Mouse (Mus musculus) embryonic facial prominence, embryonic 11.5 days (tissue): ENCODE results near the gene E2f4. TPM values are rescaled to one million over a fixed set of nuclear protein-coding genes. Genes with fewer than 3 reads are reported as not detected.

Experiments used
- ATAC-seq: fragments of 200-750 bp; cut with Nextera tagmentation; replicated peaks from 2 replicates; pipeline ENCODE4 v1.8.0; 2017; ENCODE audit warnings: low read depth; ENCODE audit not compliant: insufficient number of reproducible peaks, low FRiP score, low TSS enrichment
- DNase-seq: peaks from one replicate; pipeline ENCODE4 v3.0.0-alpha.2; 2015; ENCODE audit warnings: low spot score
- H3K27ac ChIP-seq: fragments of 300-500 bp; sonication (generic); replicated peaks from 2 replicates; pipeline ENCODE4 v1.5.1; 2014; ENCODE audit warnings: mild to moderate bottlenecking, low read depth, low read length, control low read depth
- H3K27me3 ChIP-seq: fragments of 300-500 bp; sonication (generic); 2 replicates; pipeline ENCODE4 v1.6.1; 2014; ENCODE audit warnings: mild to moderate bottlenecking, low read length, moderate library complexity, mixed read lengths; ENCODE audit not compliant: control insufficient read depth, insufficient read depth
- H3K36me3 ChIP-seq: fragments of 300-500 bp; sonication (generic); replicated peaks from 2 replicates; pipeline ENCODE4 v1.6.1; 2014; ENCODE audit warnings: low read depth, mild to moderate bottlenecking, low read length, moderate library complexity, mixed read lengths; ENCODE audit not compliant: control insufficient read depth, insufficient read depth
- H3K4me1 ChIP-seq: fragments of 300-500 bp; sonication (generic); 2 replicates; pipeline ENCODE4 v1.6.1; 2014; ENCODE audit warnings: low read length, mixed read lengths; ENCODE audit not compliant: control insufficient read depth, insufficient read depth
- H3K4me2 ChIP-seq: fragments of 300-500 bp; sonication (generic); 2 replicates; pipeline ENCODE4 v1.6.1; 2014; ENCODE audit warnings: low read depth, mild to moderate bottlenecking, control low read depth, low read length, moderate library complexity
- H3K4me3 ChIP-seq: fragments of 300-500 bp; sonication (generic); 2 replicates; pipeline ENCODE4 v1.5.1; 2014; ENCODE audit warnings: low read depth, low read length, control low read depth
- H3K9ac ChIP-seq: fragments of 300-500 bp; sonication (generic); replicated peaks from 2 replicates; pipeline ENCODE4 v1.6.1; 2014; ENCODE audit warnings: mild to moderate bottlenecking, control low read depth, low read length
- H3K9me3 ChIP-seq: fragments of 300-500 bp; sonication (generic); replicated peaks from 2 replicates; pipeline ENCODE4 v1.6.1; 2016; ENCODE audit warnings: mild to moderate bottlenecking, low read length, inconsistent platforms, mixed read lengths; ENCODE audit not compliant: control insufficient read depth
- WGBS: fragments of 180-500 bp; shearing (Covaris S2); extraction: QIAGEN DNeasy Blood & Tissue Kit; methylation state at CpG from one replicate; pipeline ENCODE4 v1.1.7; 2014; 5-methylcytosine and 5-hydroxymethylcytosine counted together
- microRNA counts: library from miRNA; unstranded; fragments of <30 nt; microRNA quantifications from one replicate; lab custom pipeline; 2016
- microRNA-seq: library from miRNA; unstranded; fragments of <30 nt; microRNA quantifications from one replicate; pipeline ENCODE4, GENCODE M21; 2016; ENCODE audit warnings: borderline number of aligned reads
- polyA plus RNA-seq: library from polyadenylated mRNA; unstranded; fragments of >200 nt; fragmentation: Nextera tagmentation; extraction: Ambion mirVana; gene quantifications from 2 replicates; pipeline ENCODE4 v1.2.1, GENCODE M21; 2014

Gene E2f4
- polyA plus RNA-seq, 1 experiment from 2014 or later, result 103 TPM

- H3K27ac ChIP-seq, result no peak overlapping the region
- no peak overlapping the region for H3K4me3 ChIP-seq
- no peak overlapping the region for H3K4me2 ChIP-seq
- H3K9ac ChIP-seq, result no peak overlapping the region
- H3K4me1 ChIP-seq, result peaks cover 3% of the 10 kb centered on the region; the same call in 1 of the 2 replicates
- no peaks in the 10 kb centered on the region for H3K36me3 ChIP-seq
- H3K27me3 ChIP-seq, result no peaks in the 10 kb centered on the region
- ATAC-seq (no peak), DNase-seq (no peak)
- H3K9me3 ChIP-seq, result no peaks in the 10 kb centered on the region
- WGBS, result 85% methylated on average over 8 of the region's 8 CpGs
Measured at GRCm38 (mm10) chr8:105353583-105354135, 56.2 kb downstream of the E2f4 start.

DNA sequence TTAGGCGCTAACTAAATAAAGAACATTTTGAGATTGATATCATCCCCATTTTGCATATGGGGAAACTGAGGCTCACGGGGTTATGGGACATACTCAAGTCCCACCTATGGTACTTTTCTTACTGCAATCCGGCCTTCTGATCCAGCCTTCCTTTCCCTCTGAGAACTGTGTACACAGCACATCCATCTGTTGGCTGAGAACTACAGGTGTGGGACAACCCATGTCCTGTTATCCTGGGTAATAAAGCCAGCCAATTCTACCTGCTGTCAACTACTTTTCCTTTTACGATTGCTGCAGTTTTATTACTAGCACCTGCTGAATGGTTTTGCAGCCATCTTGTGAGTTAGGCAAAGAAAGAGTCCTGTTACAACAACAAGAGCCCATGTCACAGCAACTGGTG is 57.1 kb downstream of the E2f4 start:
- H3K27ac ChIP-seq, result no peak overlapping the region
- no peaks in the 10 kb centered on the region for H3K36me3 ChIP-seq
- H3K4me3 ChIP-seq, result no peak overlapping the region
- H3K27me3 ChIP-seq, result no peaks in the 10 kb centered on the region
- no peak overlapping the region for H3K9ac ChIP-seq
- peaks cover 3% of the 10 kb centered on the region; the same call in 1 of the 2 replicates for H3K4me1 ChIP-seq
- H3K9me3 ChIP-seq, result no peaks in the 10 kb centered on the region
- ATAC-seq (no peak), DNase-seq (no peak)
- 86% methylated on average over 4 of the region's 4 CpGs for WGBS
- H3K4me2 ChIP-seq, result no peak overlapping the region

MicroRNAs encoded within 50 kb of the gene (microRNA counts, 519-probe panel; counts per million panel counts)
- 2,729 counts per million, percentile 32 among the panel's probes with 10 or more counts for microRNA mmu-miR-328 (lab: Ali Mortazavi, UCI)

Small RNA genes lying within 50 kb of the gene (microRNA-seq; reads per million reads assigned to microRNA genes)
- not detected for gene Gm27320
- gene Mir328, result 209 reads per million, percentile 53 among the genes with 10 or more reads in this experiment

Other genes starting within 250 kb of the E2f4 start
- not detected in 2 replicates for gene Ces3a, start 249.1 kb upstream of the E2f4 start, polyA plus RNA-seq
- gene Ces3b, start 213.9 kb upstream of the E2f4 start, polyA plus RNA-seq, result not detected in 2 replicates
- gene Ces4a, start 165.9 kb upstream of the E2f4 start, polyA plus RNA-seq, result not detected in 2 replicates
- gene Cbfb, start 127.0 kb upstream of the E2f4 start, polyA plus RNA-seq, result 119 and 139 TPM in 2 replicates
- gene D230025D16Rik, start 72.5 kb upstream of the E2f4 start, polyA plus RNA-seq, result 30.8 and 31.5 TPM in 2 replicates
- 2.3 and 3.3 TPM in 2 replicates for gene B3gnt9, start 42.5 kb upstream of the E2f4 start, polyA plus RNA-seq
- 14.0 and 16.6 TPM in 2 replicates for gene Tradd, start 33.1 kb upstream of the E2f4 start, polyA plus RNA-seq
- 1.2 and 2.0 TPM in 2 replicates for gene Fbxl8, start 33.0 kb upstream of the E2f4 start, polyA plus RNA-seq
- 0.13 TPM in 1 of 2 replicates, not detected in the other for gene Hsf4, start 27.9 kb upstream of the E2f4 start, polyA plus RNA-seq
- 0.84 and 1.2 TPM in 2 replicates for gene Nol3, start 21.5 kb upstream of the E2f4 start, polyA plus RNA-seq
- gene 4931428F04Rik, start 7.8 kb upstream of the E2f4 start, polyA plus RNA-seq, result 23.6 and 25.2 TPM in 2 replicates
- 7.2 and 8.2 TPM in 2 replicates for gene Exoc3l, start 1.6 kb upstream of the E2f4 start, polyA plus RNA-seq
- 2.8 and 3.3 TPM in 2 replicates for gene Elmo3, start 7.9 kb downstream of the E2f4 start, polyA plus RNA-seq
- 0.83 and 0.98 TPM in 2 replicates for gene Lrrc29, start 28.6 kb downstream of the E2f4 start, polyA plus RNA-seq
- gene Tmem208, start 28.7 kb downstream of the E2f4 start, polyA plus RNA-seq, result 91.7 and 99.6 TPM in 2 replicates
- gene Fhod1, start 50.3 kb downstream of the E2f4 start, polyA plus RNA-seq, result 1.8 and 2.6 TPM in 2 replicates
- 3.8 and 4.0 TPM in 2 replicates for gene Slc9a5, start 51.2 kb downstream of the E2f4 start, polyA plus RNA-seq
- 0.28 and 0.29 TPM in 2 replicates for gene Plekhg4, start 75.6 kb downstream of the E2f4 start, polyA plus RNA-seq
- gene Kctd19, start 115.8 kb downstream of the E2f4 start, polyA plus RNA-seq, result not detected in 2 replicates
- gene Lrrc36, start 115.9 kb downstream of the E2f4 start, polyA plus RNA-seq, result 0.39 and 0.49 TPM in 2 replicates
- gene Tppp3, start 173.9 kb downstream of the E2f4 start, polyA plus RNA-seq, result 49.5 and 59.1 TPM in 2 replicates
- gene Zdhhc1, start 199.2 kb downstream of the E2f4 start, polyA plus RNA-seq, result 15.0 and 17.9 TPM in 2 replicates
- 11.9 and 12.6 TPM in 2 replicates for gene Hsd11b2, start 221.1 kb downstream of the E2f4 start, polyA plus RNA-seq